In genomic region chr8:3647561-3647960, GRCm38 (mm10) we compare ENCODE assay signal across 25 mouse cellular contexts. TPM values are rescaled to one million over a fixed set of nuclear protein-coding genes. Genes with fewer than 3 reads are reported as not detected.
DNase-seq lines count a peak whose midpoint lies in the region; ATAC-seq and TF ChIP-seq lines count a peak whose summit lies in the region.
"Had no signal": no experiment of that assay in that cellular context is flagged by ENCODE, and none has a peak within 500 bp of the region (broad histone marks: within the 10 kb centered on the region; RNA-seq: fewer than 3 reads in every experiment).

No protein-coding gene starts in this region.

- H3K9ac ChIP-seq in kidney, embryonic 15.5 days, result no peak overlapping the region
- no peak overlapping the region for H3K9ac ChIP-seq in liver, postnatal 0 days (replicated peaks)
- no peak overlapping the region for H3K9ac ChIP-seq in liver, embryonic 11.5 days (ENCODE audit: low read depth, low read length)
- H3K9ac ChIP-seq: embryonic facial prominence, embryonic 13.5 days; forebrain, embryonic 12.5 days; hindbrain, embryonic 12.5 days had no signal

- 58% methylated on average over 4 of the region's 4 CpGs for WGBS in kidney, embryonic 15.5 days
- 67% methylated on average over 4 of the region's 4 CpGs for WGBS in liver, postnatal 0 days (ENCODE audit: insufficient replicate concordance)
- 81% methylated on average over 4 of the region's 4 CpGs for WGBS in liver, embryonic 11.5 days
- WGBS in bone marrow, adult 2 months, result 62% methylated on average over 4 of the region's 4 CpGs
- WGBS in heart, embryonic 10.5 days, result 69% methylated on average over 4 of the region's 4 CpGs

- ATAC-seq in kidney, embryonic 15.5 days (replicated peaks; ENCODE audit: low FRiP score), result 0 out of 2 replicates have a peak, but pooled peaks have one; percentile 31
- no peak for ATAC-seq in liver, postnatal 0 days
- no peak for ATAC-seq in liver, embryonic 11.5 days (replicated peaks; ENCODE audit: low FRiP score)
- ATAC-seq: activated CD4-positive, CD25-positive, alpha-beta regulatory T cell, adult 4 months; forebrain, embryonic 16.5 days; hindbrain, embryonic 16.5 days; inflammation-experienced regulatory T-cells, adult 6 months had no signal

- TF ChIP-seq CTCF in liver, postnatal 0 days (IDR thresholded peaks at IDR 0.05; ENCODE audit: low read depth), result no peak
- TF ChIP-seq CTCF in bone marrow, adult 2 months (IDR thresholded peaks at IDR 0.05; ENCODE audit: control insufficient read depth, insufficient read depth, low read length), result no peak

- H3K9me3 ChIP-seq in kidney, embryonic 15.5 days (replicated peaks), result no peaks in the 10 kb centered on the region
- no peaks in the 10 kb centered on the region for H3K9me3 ChIP-seq in liver, postnatal 0 days (ENCODE audit: low read length)
- no peaks in the 10 kb centered on the region for H3K9me3 ChIP-seq in liver, embryonic 11.5 days (ENCODE audit: control insufficient read depth, low read length)
- no peaks in the 10 kb centered on the region for H3K9me3 ChIP-seq in heart, embryonic 10.5 days
- H3K9me3 ChIP-seq: embryonic facial prominence, embryonic 13.5 days; forebrain, embryonic 12.5 days; hindbrain, embryonic 12.5 days had no signal

- H3K4me3 ChIP-seq in kidney, embryonic 15.5 days (replicated peaks), result no peak overlapping the region
- H3K4me3 ChIP-seq in liver, postnatal 0 days (ENCODE audit: low read depth, low read length), result no peak overlapping the region
- H3K4me3 ChIP-seq in liver, embryonic 11.5 days (ENCODE audit: low read depth, low read length), result no peak overlapping the region
- no peak overlapping the region for H3K4me3 ChIP-seq in bone marrow, adult 2 months (replicated peaks; ENCODE audit: control insufficient read depth, low read depth, low read length)
- no peak overlapping the region for H3K4me3 ChIP-seq in heart, embryonic 10.5 days
- H3K4me3 ChIP-seq: embryonic facial prominence, embryonic 13.5 days; forebrain, embryonic 12.5 days; hindbrain, embryonic 12.5 days had no signal

- TF ChIP-seq POLR2A in bone marrow, adult 2 months (IDR thresholded peaks at IDR 0.05; ENCODE audit: borderline replicate concordance, control insufficient read depth, low read depth, low read length), result no peak

- H3K4me1 ChIP-seq in kidney, embryonic 15.5 days, result peaks cover 13% of the 10 kb centered on the region; the same call in 1 of the 2 replicates
- no peaks in the 10 kb centered on the region; the same call in 1 of the 2 replicates for H3K4me1 ChIP-seq in liver, postnatal 0 days (ENCODE audit: insufficient read depth)
- no peaks in the 10 kb centered on the region for H3K4me1 ChIP-seq in liver, embryonic 11.5 days (replicated peaks; ENCODE audit: control insufficient read depth, insufficient read depth, low read length)
- peaks cover 1% of the 10 kb centered on the region; the same call in 1 of the 2 replicates for H3K4me1 ChIP-seq in bone marrow, adult 2 months (ENCODE audit: control insufficient read depth, insufficient read depth, low read length)
- H3K4me1 ChIP-seq in heart, embryonic 10.5 days, result no peaks in the 10 kb centered on the region
- H3K4me1 ChIP-seq: embryonic facial prominence, embryonic 13.5 days; forebrain, embryonic 12.5 days; hindbrain, embryonic 12.5 days had no signal

- H3K27ac ChIP-seq in kidney, embryonic 15.5 days, result 0 out of 2 replicates have a peak overlapping the region, but pooled peaks have one; percentile 7
- peak overlapping the region; percentile 41; the same call in 1 of the 2 replicates for H3K27ac ChIP-seq in liver, postnatal 0 days (ENCODE audit: low read depth)
- H3K27ac ChIP-seq in liver, embryonic 11.5 days (ENCODE audit: low read depth, low read length), result no peak overlapping the region
- peak overlapping the region; percentile 20; the same call in 1 of the 2 replicates for H3K27ac ChIP-seq in bone marrow, adult 2 months (ENCODE audit: control insufficient read depth, insufficient read depth, low read depth, low read length, poor library complexity)
- H3K27ac ChIP-seq in heart, embryonic 10.5 days, result no peak overlapping the region
- H3K27ac ChIP-seq: embryonic facial prominence, embryonic 13.5 days; forebrain, embryonic 12.5 days; hindbrain, embryonic 12.5 days had no signal

- TF ChIP-seq EP300 in liver, postnatal 0 days (IDR thresholded peaks at IDR 0.05; ENCODE audit: low read depth), result no peak

- H3K36me3 ChIP-seq in kidney, embryonic 15.5 days, result no peaks in the 10 kb centered on the region
- peaks cover 9% of the 10 kb centered on the region for H3K36me3 ChIP-seq in liver, postnatal 0 days (replicated peaks; ENCODE audit: insufficient read depth, low read length)
- H3K36me3 ChIP-seq in liver, embryonic 11.5 days (ENCODE audit: control insufficient read depth, insufficient read depth, low read length), result no peaks in the 10 kb centered on the region
- peaks cover 3% of the 10 kb centered on the region; the same call in 1 of the 2 replicates for H3K36me3 ChIP-seq in heart, embryonic 10.5 days
- H3K36me3 ChIP-seq: embryonic facial prominence, embryonic 13.5 days; forebrain, embryonic 12.5 days; hindbrain, embryonic 12.5 days had no signal

- H3K4me2 ChIP-seq in kidney, embryonic 15.5 days, result no peak overlapping the region
- no peak overlapping the region for H3K4me2 ChIP-seq in liver, postnatal 0 days (ENCODE audit: low read depth, low read length)
- no peak overlapping the region for H3K4me2 ChIP-seq in liver, embryonic 11.5 days
- H3K4me2 ChIP-seq: embryonic facial prominence, embryonic 13.5 days; forebrain, embryonic 12.5 days; hindbrain, embryonic 12.5 days had no signal

- no peak for DNase-seq in kidney, adult 11 months
- DNase-seq in liver, postnatal 0 days, result no peak
- no peak for DNase-seq in liver, embryonic 11.5 days (ENCODE audit: low spot score)
- DNase-seq in layer of hippocampus, adult 9-11 months, result no peak
- no peak for DNase-seq in T-cell, adult 2 months (ENCODE audit: low spot score)
- no peak for DNase-seq in heart, embryonic 10.5 days (ENCODE audit: low spot score)
- DNase-seq: adrenal gland, postnatal 25 days; cerebellum, adult 11-12 months; cerebellum, adult 9-11 months; cerebellum, postnatal 36 days; gastrocnemius, postnatal 14 days; heart, postnatal 10 days; heart, postnatal 4 days had no signal

- no peaks in the 10 kb centered on the region for H3K27me3 ChIP-seq in kidney, embryonic 15.5 days
- H3K27me3 ChIP-seq in liver, postnatal 0 days (ENCODE audit: insufficient read depth, low read length), result no peaks in the 10 kb centered on the region
- no peaks in the 10 kb centered on the region for H3K27me3 ChIP-seq in liver, embryonic 11.5 days (replicated peaks; ENCODE audit: control insufficient read depth, insufficient read depth, low read length)
- no peaks in the 10 kb centered on the region for H3K27me3 ChIP-seq in heart, embryonic 10.5 days (ENCODE audit: insufficient read depth, poor library complexity, severe bottlenecking)
- H3K27me3 ChIP-seq: CH12.LX; embryonic facial prominence, embryonic 13.5 days; forebrain, embryonic 12.5 days; hindbrain, embryonic 12.5 days had no signal

RNA-seq across cellular contexts. Expression of gene Retn, which starts 8.0 kb away (rescaled TPM):
- polyA plus RNA-seq in kidney, embryonic 15.5 days (2015; fragmentation: Nextera tagmentation; extraction: Ambion mirVana), result 0.66 TPM in 1 of 2 replicates, not detected in the other
- not detected in 2 replicates for polyA plus RNA-seq in liver, postnatal 0 days (2015; fragmentation: Nextera tagmentation; extraction: Ambion mirVana)
- polyA plus RNA-seq in liver, embryonic 11.5 days (2014; fragmentation: Nextera tagmentation; extraction: Ambion mirVana), result 0.29 and 0.40 TPM in 2 replicates
- 3.0 TPM in 1 of 2 replicates, not detected in the other for polyA plus RNA-seq in bone marrow, adult 2 months (2011; ENCODE audit: insufficient read depth, insufficient read length, low replicate concordance, missing spikeins)
- polyA plus RNA-seq in heart, embryonic 10.5 days (2016; fragmentation: Nextera tagmentation; extraction: Ambion mirVana), result 0.15 TPM in 1 of 2 replicates, not detected in the other
- polyA plus RNA-seq: activated CD4-positive, CD25-positive, alpha-beta regulatory T cell, adult 4 months; embryonic facial prominence, embryonic 13.5 days; heart, embryonic 14.5 days; hindbrain, embryonic 12.5 days; inflammation-experienced regulatory T-cells, adult 6 months had no signal

RNA-seq across cellular contexts. Expression of gene Stxbp2, which starts 16.8 kb away (rescaled TPM):
- polyA plus RNA-seq in kidney, embryonic 15.5 days (2015; fragmentation: Nextera tagmentation; extraction: Ambion mirVana), result 78.5 and 85.3 TPM in 2 replicates
- 40.5 and 46.9 TPM in 2 replicates for polyA plus RNA-seq in liver, postnatal 0 days (2015; fragmentation: Nextera tagmentation; extraction: Ambion mirVana)
- 97.5 and 105 TPM in 2 replicates for polyA plus RNA-seq in liver, embryonic 11.5 days (2014; fragmentation: Nextera tagmentation; extraction: Ambion mirVana)
- 229 and 373 TPM in 2 replicates for polyA plus RNA-seq in bone marrow, adult 2 months (2011; ENCODE audit: insufficient read depth, insufficient read length, low replicate concordance, missing spikeins)
- polyA plus RNA-seq in heart, embryonic 10.5 days (2016; fragmentation: Nextera tagmentation; extraction: Ambion mirVana), result 79.1 and 81.4 TPM in 2 replicates

RNA-seq across cellular contexts. Expression of gene Mcemp1, which starts 18.0 kb away (rescaled TPM):
- polyA plus RNA-seq in kidney, embryonic 15.5 days (2015; fragmentation: Nextera tagmentation; extraction: Ambion mirVana), result 0.32 and 0.57 TPM in 2 replicates
- 11.9 and 12.8 TPM in 2 replicates for polyA plus RNA-seq in liver, postnatal 0 days (2015; fragmentation: Nextera tagmentation; extraction: Ambion mirVana)
- polyA plus RNA-seq in liver, embryonic 11.5 days (2014; fragmentation: Nextera tagmentation; extraction: Ambion mirVana), result 0.52 and 1.0 TPM in 2 replicates
- polyA plus RNA-seq in bone marrow, adult 2 months (2011; ENCODE audit: insufficient read depth, insufficient read length, low replicate concordance, missing spikeins), result 38.3 and 142 TPM in 2 replicates
- polyA plus RNA-seq in heart, embryonic 10.5 days (2016; fragmentation: Nextera tagmentation; extraction: Ambion mirVana), result 0.11 TPM in 1 of 2 replicates, not detected in the other
- polyA plus RNA-seq: adrenal gland, adult 2 months; forebrain, embryonic 16.5 days had no signal

RNA-seq across cellular contexts. Expression of gene Pcp2, which starts 22.2 kb away (rescaled TPM):
- polyA plus RNA-seq in kidney, embryonic 15.5 days (2015; fragmentation: Nextera tagmentation; extraction: Ambion mirVana), result 0.34 and 0.48 TPM in 2 replicates
- 0.07 TPM in 1 of 2 replicates, not detected in the other for polyA plus RNA-seq in liver, postnatal 0 days (2015; fragmentation: Nextera tagmentation; extraction: Ambion mirVana)
- polyA plus RNA-seq in liver, embryonic 11.5 days (2014; fragmentation: Nextera tagmentation; extraction: Ambion mirVana), result 0.40 TPM in 1 of 2 replicates, not detected in the other
- polyA plus RNA-seq in bone marrow, adult 2 months (2011; ENCODE audit: insufficient read depth, insufficient read length, low replicate concordance, missing spikeins), result not detected in 2 replicates
- polyA plus RNA-seq in heart, embryonic 10.5 days (2016; fragmentation: Nextera tagmentation; extraction: Ambion mirVana), result 0.31 TPM in 1 of 2 replicates, not detected in the other
- polyA plus RNA-seq: activated CD4-positive, CD25-positive, alpha-beta regulatory T cell, adult 4 months; adrenal gland, adult 2 months; heart, embryonic 14.5 days; inflammation-experienced regulatory T-cells, adult 6 months had no signal

RNA-seq across cellular contexts. Expression of gene Fcor, which starts 24.6 kb away (rescaled TPM):
- polyA plus RNA-seq in kidney, embryonic 15.5 days (2015; fragmentation: Nextera tagmentation; extraction: Ambion mirVana), result 12.4 and 12.6 TPM in 2 replicates
- polyA plus RNA-seq in liver, postnatal 0 days (2015; fragmentation: Nextera tagmentation; extraction: Ambion mirVana), result 2.7 and 3.4 TPM in 2 replicates
- polyA plus RNA-seq in liver, embryonic 11.5 days (2014; fragmentation: Nextera tagmentation; extraction: Ambion mirVana), result 7.3 and 11.4 TPM in 2 replicates
- 10.9 TPM in 1 of 2 replicates, not detected in the other for polyA plus RNA-seq in bone marrow, adult 2 months (2011; ENCODE audit: insufficient read depth, insufficient read length, low replicate concordance, missing spikeins)
- 10.4 and 15.1 TPM in 2 replicates for polyA plus RNA-seq in heart, embryonic 10.5 days (2016; fragmentation: Nextera tagmentation; extraction: Ambion mirVana)
- polyA plus RNA-seq: activated CD4-positive, CD25-positive, alpha-beta regulatory T cell, adult 4 months; inflammation-experienced regulatory T-cells, adult 6 months had no signal

Comparison
In these comparisons a context has a peak if more than half of its experiments do, and no peak if none do; other contexts are left out.
1. H3K27ac ChIP-seq: peak in kidney, embryonic 15.5 days (single experiment), liver, postnatal 0 days (single experiment) and bone marrow, adult 2 months (single experiment); none in liver, embryonic 11.5 days (single experiment) and heart, embryonic 10.5 days (single experiment).